Mouse (Mus musculus): ENCODE measurements at regions not wholly inside any gene's neighbourhood (a gene's known extent, or its start where the extent isn't known, plus 50 kb on each side); places are given as distances from the start of the nearest gene placed in this dataset.

DNA sequence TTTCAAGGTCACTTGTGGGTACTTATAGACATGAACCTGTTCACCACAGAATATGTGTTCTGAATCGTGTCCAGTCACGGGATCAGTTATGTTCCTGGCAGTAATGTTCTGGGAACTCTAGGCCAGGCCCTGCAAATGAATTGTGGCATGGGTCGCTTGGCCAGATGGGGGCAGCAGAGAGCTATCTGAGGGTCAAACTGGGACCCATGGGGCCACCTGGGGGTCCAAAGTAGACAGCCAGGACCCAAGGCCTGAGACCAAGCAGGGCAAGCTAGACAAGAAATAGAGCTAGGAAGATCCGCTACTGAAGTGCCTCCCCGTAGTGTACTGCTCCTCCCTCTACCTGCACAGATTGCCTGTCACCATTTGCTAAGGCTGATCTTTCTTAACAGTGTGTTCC is 623.4 kb downstream of the Insc start:
- no peaks in the 10 kb centered on the region for H3K27me3 ChIP-seq (ENCODE audit: control insufficient read depth, insufficient read depth, low read length)
- H3K9me3 ChIP-seq (ENCODE audit: control insufficient read depth, low read length), result no peaks in the 10 kb centered on the region
- ATAC-seq (ENCODE audit: insufficient read depth), result no peak
- no peak overlapping the region for H3K4me2 ChIP-seq (ENCODE audit: low read depth)
- no peak overlapping the region for H3K9ac ChIP-seq (replicated peaks)
- H3K4me3 ChIP-seq (ENCODE audit: insufficient read depth in 1 of 2, low read depth in 2 of 2, low read length in 2 of 2), result no peak overlapping the region
- no peak overlapping the region for H3K27ac ChIP-seq
- peak; percentile 80 for TF ChIP-seq CTCF (IDR thresholded peaks at IDR 0.05; ENCODE audit: low read depth)
- TF ChIP-seq EP300 (IDR thresholded peaks at IDR 0.05; ENCODE audit: low read depth), result no peak
- H3K36me3 ChIP-seq (replicated peaks; ENCODE audit: control insufficient read depth, insufficient read depth, low read depth), result no peaks in the 10 kb centered on the region
- DNase-seq (ENCODE audit: low read depth in 3 of 3, low spot score in 3 of 3), result no peak
- no peaks in the 10 kb centered on the region for H3K4me1 ChIP-seq (replicated peaks; ENCODE audit: control insufficient read depth in 2 of 2, insufficient read depth in 2 of 2, low read length in 1 of 2)
- WGBS (ENCODE audit: insufficient replicate concordance), result 42% methylated on average over 5 of the region's 5 CpGs

- no peak overlapping the region for H3K4me2 ChIP-seq (ENCODE audit: low read depth)
- no peaks in the 10 kb centered on the region for H3K9me3 ChIP-seq (ENCODE audit: control insufficient read depth, low read length)
- TF ChIP-seq CTCF (IDR thresholded peaks at IDR 0.05; ENCODE audit: low read depth), result no peak
- TF ChIP-seq EP300 (IDR thresholded peaks at IDR 0.05; ENCODE audit: low read depth), result no peak
- no peak overlapping the region for H3K4me3 ChIP-seq (ENCODE audit: insufficient read depth in 1 of 2, low read depth in 2 of 2, low read length in 2 of 2)
- ATAC-seq (ENCODE audit: insufficient read depth) (no peak), DNase-seq (ENCODE audit: low read depth in 3 of 3, low spot score in 3 of 3) (no peak)
- no peaks in the 10 kb centered on the region for H3K36me3 ChIP-seq (replicated peaks; ENCODE audit: control insufficient read depth, insufficient read depth, low read depth)
- WGBS (ENCODE audit: insufficient replicate concordance), result 69% methylated on average over 9 of the region's 9 CpGs
- H3K27ac ChIP-seq, result no peak overlapping the region
- H3K9ac ChIP-seq (replicated peaks), result no peak overlapping the region
- no peaks in the 10 kb centered on the region for H3K4me1 ChIP-seq (replicated peaks; ENCODE audit: control insufficient read depth in 2 of 2, insufficient read depth in 2 of 2, low read length in 1 of 2)
- no peaks in the 10 kb centered on the region for H3K27me3 ChIP-seq (ENCODE audit: control insufficient read depth, insufficient read depth, low read length)
Observed at GRCm38 (mm10) chr7:115371143-115371542, 627.6 kb downstream of the Insc start.

DNA sequence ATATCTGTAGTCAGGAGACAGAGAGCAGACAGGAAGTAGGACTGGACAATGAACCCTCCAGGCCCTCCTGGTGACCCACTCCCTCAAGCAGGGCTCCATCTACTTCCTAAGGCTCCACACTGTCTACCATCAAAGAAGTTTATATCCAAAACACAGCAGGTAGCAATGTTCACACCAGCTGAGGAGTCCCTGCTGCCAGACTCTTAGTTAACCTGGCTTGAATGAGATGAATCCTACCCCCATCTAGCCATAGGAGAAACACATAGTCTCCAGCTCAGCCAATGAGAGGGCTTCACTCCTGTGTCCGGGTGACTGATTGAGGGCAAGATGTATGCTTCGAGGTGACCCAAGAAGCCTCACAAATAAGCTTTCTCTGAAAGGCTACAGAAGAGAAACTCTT is 629.4 kb downstream of the Insc start:
- H3K9ac ChIP-seq (replicated peaks), result no peak overlapping the region
- no peaks in the 10 kb centered on the region for H3K36me3 ChIP-seq (replicated peaks; ENCODE audit: control insufficient read depth, insufficient read depth, low read depth)
- H3K9me3 ChIP-seq (ENCODE audit: control insufficient read depth, low read length), result no peaks in the 10 kb centered on the region
- H3K27ac ChIP-seq, result no peak overlapping the region
- ATAC-seq (ENCODE audit: insufficient read depth), result no peak
- H3K4me1 ChIP-seq (replicated peaks; ENCODE audit: control insufficient read depth in 2 of 2, insufficient read depth in 2 of 2, low read length in 1 of 2), result no peaks in the 10 kb centered on the region
- H3K27me3 ChIP-seq (ENCODE audit: control insufficient read depth, insufficient read depth, low read length), result no peaks in the 10 kb centered on the region
- 44% methylated on average over 2 of the region's 2 CpGs for WGBS (ENCODE audit: insufficient replicate concordance)
- TF ChIP-seq EP300 (IDR thresholded peaks at IDR 0.05; ENCODE audit: low read depth), result no peak
- no peak for TF ChIP-seq CTCF (IDR thresholded peaks at IDR 0.05; ENCODE audit: low read depth)
- H3K4me3 ChIP-seq (ENCODE audit: insufficient read depth in 1 of 2, low read depth in 2 of 2, low read length in 2 of 2), result no peak overlapping the region
- no peak for DNase-seq (ENCODE audit: low read depth in 3 of 3, low spot score in 3 of 3)
- H3K4me2 ChIP-seq (ENCODE audit: low read depth), result no peak overlapping the region

DNA sequence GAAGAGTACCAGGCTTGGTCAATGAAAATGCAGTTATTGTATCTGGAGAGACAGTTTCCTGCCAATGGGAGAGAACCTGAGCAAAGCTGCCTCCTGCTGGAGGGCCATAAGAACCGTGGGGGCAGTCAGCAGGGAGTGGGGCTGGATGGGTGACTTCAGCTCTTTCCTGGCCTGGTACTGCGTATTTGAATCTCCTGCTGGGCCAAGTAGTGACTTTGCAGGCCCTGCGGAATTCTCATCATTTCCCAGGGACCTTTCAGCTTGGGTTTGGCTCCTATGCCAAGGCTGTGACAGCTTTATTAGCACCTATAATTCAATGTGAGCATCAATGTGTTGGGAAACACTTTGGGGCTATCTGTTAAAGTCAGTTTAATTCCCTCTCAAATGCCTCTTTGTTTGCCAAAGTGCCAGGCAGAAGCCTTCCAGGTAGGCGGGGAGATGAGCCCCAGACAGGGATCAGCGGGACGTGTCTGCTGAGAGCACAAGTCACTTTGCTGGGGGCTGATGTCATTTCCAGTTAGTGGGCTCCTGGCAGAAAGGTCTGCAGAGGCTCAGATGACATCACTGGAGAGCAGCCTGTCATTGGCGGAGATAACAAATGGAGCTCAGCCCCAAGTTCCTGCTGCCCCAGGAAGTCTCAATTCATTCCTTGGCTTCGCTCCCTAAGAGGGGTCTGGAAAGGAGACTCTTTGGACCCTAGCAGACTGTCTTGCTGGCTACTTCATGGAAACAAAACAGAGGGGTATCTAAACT is 630.5 kb downstream of the Insc start:
- H3K27me3 ChIP-seq (ENCODE audit: control insufficient read depth, insufficient read depth, low read length), result no peaks in the 10 kb centered on the region
- H3K4me3 ChIP-seq (ENCODE audit: insufficient read depth in 1 of 2, low read depth in 2 of 2, low read length in 2 of 2), result no peak overlapping the region
- 63% methylated on average over 8 of the region's 8 CpGs for WGBS (ENCODE audit: insufficient replicate concordance)
- H3K36me3 ChIP-seq (replicated peaks; ENCODE audit: control insufficient read depth, insufficient read depth, low read depth), result no peaks in the 10 kb centered on the region
- ATAC-seq (ENCODE audit: insufficient read depth) (no peak), DNase-seq (ENCODE audit: low read depth in 3 of 3, low spot score in 3 of 3) (no peak)
- no peaks in the 10 kb centered on the region for H3K4me1 ChIP-seq (replicated peaks; ENCODE audit: control insufficient read depth in 2 of 2, insufficient read depth in 2 of 2, low read length in 1 of 2)
- no peak overlapping the region for H3K9ac ChIP-seq (replicated peaks)
- no peak overlapping the region for H3K4me2 ChIP-seq (ENCODE audit: low read depth)
- H3K9me3 ChIP-seq (ENCODE audit: control insufficient read depth, low read length), result no peaks in the 10 kb centered on the region
- no peak overlapping the region for H3K27ac ChIP-seq
- no peak for TF ChIP-seq EP300 (IDR thresholded peaks at IDR 0.05; ENCODE audit: low read depth)
- TF ChIP-seq CTCF (IDR thresholded peaks at IDR 0.05; ENCODE audit: low read depth), result no peak

DNA sequence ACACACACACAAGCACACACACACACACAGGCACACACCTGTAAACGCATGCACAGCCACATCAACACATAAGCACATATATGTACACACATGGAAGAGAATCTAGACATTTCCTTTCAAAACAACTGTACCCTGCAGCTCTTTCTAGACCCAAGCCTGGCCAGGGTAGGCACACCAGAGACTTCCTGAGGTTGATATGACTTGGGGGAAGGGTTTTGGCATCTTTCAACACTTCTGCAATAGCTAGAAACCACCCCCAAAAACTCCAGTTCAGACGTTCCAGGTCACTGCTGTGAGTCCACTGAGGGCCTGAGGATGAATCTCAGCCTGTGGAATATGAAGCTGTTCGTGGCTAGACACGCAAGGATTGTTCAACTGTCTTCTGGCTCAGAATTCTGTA is 632.6 kb downstream of the Insc start:
- no peaks in the 10 kb centered on the region for H3K36me3 ChIP-seq (replicated peaks; ENCODE audit: control insufficient read depth, insufficient read depth, low read depth)
- H3K9ac ChIP-seq (replicated peaks), result no peak overlapping the region
- 48% methylated on average over 4 of the region's 4 CpGs for WGBS (ENCODE audit: insufficient replicate concordance)
- no peak for TF ChIP-seq EP300 (IDR thresholded peaks at IDR 0.05; ENCODE audit: low read depth)
- no peak for TF ChIP-seq CTCF (IDR thresholded peaks at IDR 0.05; ENCODE audit: low read depth)
- no peak overlapping the region for H3K4me3 ChIP-seq (ENCODE audit: insufficient read depth in 1 of 2, low read depth in 2 of 2, low read length in 2 of 2)
- H3K27ac ChIP-seq, result no peak overlapping the region
- no peak for DNase-seq (ENCODE audit: low read depth in 3 of 3, low spot score in 3 of 3)
- ATAC-seq (ENCODE audit: insufficient read depth), result no peak
- H3K4me2 ChIP-seq (ENCODE audit: low read depth), result no peak overlapping the region
- H3K9me3 ChIP-seq (ENCODE audit: control insufficient read depth, low read length), result no peaks in the 10 kb centered on the region
- H3K27me3 ChIP-seq (ENCODE audit: control insufficient read depth, insufficient read depth, low read length), result no peaks in the 10 kb centered on the region
- H3K4me1 ChIP-seq (replicated peaks; ENCODE audit: control insufficient read depth in 2 of 2, insufficient read depth in 2 of 2, low read length in 1 of 2), result no peaks in the 10 kb centered on the region
